Mouse (Mus musculus): ENCODE measurements around the gene Serpinb9b. TPM values are rescaled to one million over a fixed set of nuclear protein-coding genes. Genes with fewer than 3 reads are reported as not detected.

Serpinb9b gene
- total and polyA plus RNA-seq, 3 experiments: 1.5 to 3.9 TPM; not detected in 1

- no peaks in the 10 kb centered on the region for H3K36me3 ChIP-seq (ENCODE audit: control insufficient read depth in 1 of 2, insufficient read depth in 2 of 2, low read length in 2 of 2)
- TF ChIP-seq HCFC1 (IDR thresholded peaks at IDR 0.05; ENCODE audit: low read depth, low read length): no peak
- no peak for TF ChIP-seq JUND (IDR thresholded peaks at IDR 0.05; ENCODE audit: low read depth, low read length)
- TF ChIP-seq E2F4 (IDR thresholded peaks at IDR 0.05; ENCODE audit: borderline replicate concordance, low read depth, low read length): no peak
- no peak for TF ChIP-seq MAFK (IDR thresholded peaks at IDR 0.05; ENCODE audit: borderline replicate concordance, low read depth, low read length)
- TF ChIP-seq NRF1 (IDR thresholded peaks at IDR 0.05; ENCODE audit: insufficient read depth, low read depth, low read length, poor library complexity, severe bottlenecking): no peak
- TF ChIP-seq USF2 (IDR thresholded peaks at IDR 0.05; ENCODE audit: borderline replicate concordance in 1 of 2, insufficient read depth in 1 of 2, low read depth in 1 of 2, low read length in 2 of 2): no peak
- no peak for TF ChIP-seq ZKSCAN1 (IDR thresholded peaks at IDR 0.05; ENCODE audit: low read depth, low read length)
- TF ChIP-seq MYC (IDR thresholded peaks at IDR 0.05; ENCODE audit: low read depth, low read length): no peak
- TF ChIP-seq MAZ (IDR thresholded peaks at IDR 0.05; ENCODE audit: low read depth, low read length): no peak
- no peak for TF ChIP-seq GABPA (IDR thresholded peaks at IDR 0.05; ENCODE audit: low read depth, low read length)
- TF ChIP-seq ELF1 (IDR thresholded peaks at IDR 0.05; ENCODE audit: low read depth, low read length): no peak
- TF ChIP-seq CTCF (IDR thresholded peaks at IDR 0.05 in 2 of 3, conservative IDR thresholded peaks at IDR 0.05 in 1 of 3; ENCODE audit: control insufficient read depth in 1 of 3, insufficient read depth in 1 of 3, low read depth in 2 of 3, low read length in 3 of 3, poor library complexity in 1 of 3, severe bottlenecking in 1 of 3): no peak
- TF ChIP-seq ZC3H11A (IDR thresholded peaks at IDR 0.05; ENCODE audit: low read depth, low read length): no peak
- no peak for TF ChIP-seq KAT2A (conservative IDR thresholded peaks at IDR 0.05; ENCODE audit: low read depth, low read length)
- TF ChIP-seq MEF2A (IDR thresholded peaks at IDR 0.05; ENCODE audit: extremely low read depth, insufficient replicate concordance, low read depth, low read length, poor library complexity, severe bottlenecking): no peak
- no peak for TF ChIP-seq SIN3A (IDR thresholded peaks at IDR 0.05; ENCODE audit: low read length)
- TF ChIP-seq UBTF (IDR thresholded peaks at IDR 0.05; ENCODE audit: borderline replicate concordance, insufficient read depth, low read depth, low read length): no peak
- TF ChIP-seq BHLHE40 (IDR thresholded peaks at IDR 0.05; ENCODE audit: borderline replicate concordance, low read depth, low read length): no peak
- no peak for TF ChIP-seq RAD21 (IDR thresholded peaks at IDR 0.05; ENCODE audit: low read depth, low read length)
- H3K27me3 ChIP-seq (ENCODE audit: control insufficient read depth in 1 of 2, insufficient read depth in 2 of 2, low read length in 2 of 2): peaks cover 0 to 1% of the 10 kb centered on the region in 2 experiments; a peak in 3 of 4 replicates
- H3K79me2 ChIP-seq (ENCODE audit: control insufficient read depth, insufficient read depth, low read length, poor library complexity): no peaks in the 10 kb centered on the region
- H3K9me3 ChIP-seq (replicated peaks; ENCODE audit: insufficient read depth, low read length): no peaks in the 10 kb centered on the region
- H3K4me3 ChIP-seq (ENCODE audit: control insufficient read depth in 1 of 2, insufficient read depth in 1 of 2, low read depth in 2 of 2, low read length in 2 of 2): no peak overlapping the region
- no peak overlapping the region for H3K9ac ChIP-seq (ENCODE audit: control insufficient read depth, low read depth, low read length, poor library complexity, severe bottlenecking)
- no peak for DNase-seq (ENCODE audit: low read depth, low spot score)
- no peak overlapping the region for H3K27ac ChIP-seq (ENCODE audit: control insufficient read depth, low read depth, low read length)
- H3K4me1 ChIP-seq (ENCODE audit: control insufficient read depth in 1 of 2, insufficient read depth in 2 of 2, low read length in 2 of 2): no peaks in the 10 kb centered on the region
Measured at GRCm38 (mm10) chr13:33071776-33072175, 44.6 kb downstream of the Serpinb9b start.

- Histone ChIP-seq H3K4me1 (ENCODE audit: control insufficient read depth in 1 of 2, insufficient read depth in 2 of 2, low read length in 2 of 2) (no peaks in the 10 kb centered on the region), H3K4me3 (ENCODE audit: control insufficient read depth in 1 of 2, insufficient read depth in 1 of 2, low read depth in 2 of 2, low read length in 2 of 2) (no peak overlapping the region), H3K27me3 (ENCODE audit: control insufficient read depth in 1 of 2, insufficient read depth in 2 of 2, low read length in 2 of 2) (peaks cover 0 to 1% of the 10 kb centered on the region in 2 experiments; a peak in 2 of 4 replicates), H3K79me2 (ENCODE audit: control insufficient read depth, insufficient read depth, low read length, poor library complexity) (no peaks in the 10 kb centered on the region), H3K36me3 (ENCODE audit: control insufficient read depth in 1 of 2, insufficient read depth in 2 of 2, low read length in 2 of 2) (no peaks in the 10 kb centered on the region), H3K9me3 (replicated peaks; ENCODE audit: insufficient read depth, low read length) (no peaks in the 10 kb centered on the region), H3K9ac (ENCODE audit: control insufficient read depth, low read depth, low read length, poor library complexity, severe bottlenecking) (no peak overlapping the region), H3K27ac (ENCODE audit: control insufficient read depth, low read depth, low read length) (no peak overlapping the region)
- TF ChIP-seq SMC3 (IDR thresholded peaks at IDR 0.05; ENCODE audit: low read depth, low read length) (peak; percentile 96), CTCF (IDR thresholded peaks at IDR 0.05 in 2 of 3, conservative IDR thresholded peaks at IDR 0.05 in 1 of 3; ENCODE audit: control insufficient read depth in 1 of 3, insufficient read depth in 1 of 3, low read depth in 2 of 3, low read length in 3 of 3, poor library complexity in 1 of 3, severe bottlenecking in 1 of 3) (peak; percentile 44 to 79 (median 62)), GATA1 (IDR thresholded peaks at IDR 0.05; ENCODE audit: low read depth, low read length) (no peak), RAD21 (IDR thresholded peaks at IDR 0.05; ENCODE audit: low read depth, low read length) (peak; percentile 77), ZC3H11A (IDR thresholded peaks at IDR 0.05; ENCODE audit: low read depth, low read length) (peak; percentile 85), BHLHE40 (IDR thresholded peaks at IDR 0.05; ENCODE audit: borderline replicate concordance, low read depth, low read length) (no peak)
- peak; percentile 58 for DNase-seq (ENCODE audit: low read depth, low spot score)
Measured at GRCm38 (mm10) chr13:33074029-33074428, 46.8 kb downstream of the Serpinb9b start.

All from MEL (cell line).